Mouse (Mus musculus): ENCODE results near the gene Trir.

DNA sequence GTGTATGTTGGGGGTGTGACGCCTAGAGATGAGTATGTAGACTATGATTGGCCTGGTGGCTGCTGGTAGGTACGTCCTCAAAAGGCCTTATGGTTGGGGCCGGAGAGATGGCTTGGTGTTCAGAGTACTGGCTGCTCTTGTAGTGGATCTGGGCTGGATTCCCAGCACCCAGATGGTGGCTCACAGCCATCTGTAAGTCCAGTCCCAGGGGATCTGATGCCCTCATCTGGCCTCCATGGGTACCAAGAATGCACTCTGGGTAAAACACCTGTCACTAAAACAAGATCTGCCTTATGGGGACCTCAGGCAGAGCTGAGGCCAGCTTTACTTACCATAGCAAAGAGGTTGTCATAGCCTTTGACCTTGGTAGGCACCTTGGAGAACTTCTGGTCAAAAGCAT, 2.8 kb upstream of the Trir start:
- TF ChIP-seq CTCF (conservative IDR thresholded peaks at IDR 0.05; ENCODE audit: low read length) (no peak), NANOG (IDR thresholded peaks at IDR 0.05; ENCODE audit: borderline replicate concordance, low read length) (no peak)

Measured in E14TG2a.4 (cell line).